Mouse (Mus musculus): ENCODE results near the gene Slc25a30.

- TF ChIP-seq EP300 (IDR thresholded peaks at IDR 0.05; ENCODE audit: low read depth) (no peak), CTCF (IDR thresholded peaks at IDR 0.05; ENCODE audit: low read depth) (no peak)
Observed at GRCm38 (mm10) chr14:75794726-75795125, 7.9 kb upstream of the Slc25a30 start.

All from liver, embryonic 14.5 days (tissue).